In genomic region chr16:51564064-51564463, GRCm38 (mm10) we compare ENCODE assay signal across 17 mouse cellular contexts.
"Had no signal": no experiment of that assay in that cellular context is flagged by ENCODE, and none has a peak within 500 bp of the region (broad histone marks: within the 10 kb centered on the region; RNA-seq: fewer than 3 reads in every experiment).

No protein-coding gene starts in this region.

- DNase-seq: kidney, postnatal 10 days; kidney, postnatal 4 days; lung, adult 2 months; lung, postnatal 36 days; retina, postnatal 1 day; right cerebral cortex, postnatal 4 days; spleen, adult 18-20 months; thymus, adult 18-20 months; thymus, postnatal 14 days had no signal

- H3K4me3 ChIP-seq: left cerebral cortex, adult 2 months; limb, embryonic 10.5 days; liver, embryonic 15.5 days; midbrain, embryonic 12.5 days had no signal

- H3K36me3 ChIP-seq: limb, embryonic 10.5 days; liver, embryonic 15.5 days; midbrain, embryonic 12.5 days had no signal

- ATAC-seq: intestine, postnatal 0 days; lung, postnatal 0 days; midbrain, embryonic 16.5 days had no signal

- H3K9ac ChIP-seq: liver, embryonic 15.5 days; midbrain, embryonic 12.5 days had no signal

- H3K4me1 ChIP-seq: liver, embryonic 15.5 days; midbrain, embryonic 12.5 days had no signal

- H3K9me3 ChIP-seq: limb, embryonic 10.5 days; liver, embryonic 15.5 days; midbrain, embryonic 12.5 days had no signal

- H3K27ac ChIP-seq: left cerebral cortex, adult 2 months; limb, embryonic 10.5 days; liver, embryonic 15.5 days; midbrain, embryonic 12.5 days had no signal

- H3K27me3 ChIP-seq: liver, embryonic 15.5 days; midbrain, embryonic 12.5 days had no signal

- H3K4me2 ChIP-seq: liver, embryonic 11.5 days; liver, embryonic 15.5 days; midbrain, embryonic 12.5 days had no signal
